Mouse (Mus musculus) bone marrow, adult 2 months (tissue): Measurements from ENCODE around the gene Gm5089.

Experiments used
- CTCF ChIP-seq: fragments of 200-500 bp; IDR thresholded peaks from 2 replicates; pipeline ENCODE4 v1.5.1; 2011; ENCODE audit warnings: low read length, control low read depth; ENCODE audit not compliant: control insufficient read depth, insufficient read depth
- POLR2A ChIP-seq: fragments of 200-500 bp; IDR thresholded peaks from 2 replicates; pipeline ENCODE4 v1.6.1; 2011; ENCODE audit warnings: low read depth, mild to moderate bottlenecking, control low read depth, low read length, borderline replicate concordance; ENCODE audit not compliant: control insufficient read depth

DNA sequence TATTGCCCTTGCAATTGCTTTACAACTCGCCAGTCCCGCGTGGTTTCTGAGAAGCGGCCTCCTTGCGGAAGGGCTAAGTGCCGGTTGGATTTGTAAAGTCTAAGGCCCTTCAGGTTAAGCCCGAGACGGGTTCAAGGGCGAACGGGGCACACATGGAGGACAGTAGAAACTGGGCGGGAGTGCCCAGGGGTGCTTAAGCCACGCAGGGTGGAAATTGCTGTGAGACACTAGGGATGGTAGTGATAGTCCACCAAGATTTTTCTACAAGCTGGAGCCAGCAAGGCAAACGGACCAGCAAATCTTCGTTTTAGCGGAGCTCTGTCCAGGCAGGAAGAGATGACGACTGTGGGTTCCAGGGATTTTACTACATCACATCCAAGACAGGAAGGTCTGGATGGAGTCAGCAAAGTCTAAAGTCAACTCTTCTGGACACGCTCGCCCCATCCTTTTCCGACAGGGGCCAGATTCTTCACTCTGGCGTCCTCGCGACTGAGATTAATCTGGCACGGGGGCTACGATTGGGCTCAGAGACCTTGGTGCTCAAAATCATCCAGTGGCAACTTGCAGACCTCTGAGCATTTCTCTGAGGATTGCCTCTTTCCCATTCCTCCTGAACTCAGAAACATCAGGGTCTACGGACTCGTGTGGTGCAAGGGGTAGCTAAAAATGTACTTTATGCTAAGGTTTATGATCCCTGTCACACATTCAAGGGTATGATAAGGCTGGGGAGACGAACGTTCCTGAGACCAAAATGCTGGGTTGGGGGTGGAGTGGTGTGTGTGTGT, 18.2 kb upstream of the Gm5089 start:
- TF ChIP-seq CTCF (no peak), POLR2A (no peak)
